In the genomic region with DNA sequence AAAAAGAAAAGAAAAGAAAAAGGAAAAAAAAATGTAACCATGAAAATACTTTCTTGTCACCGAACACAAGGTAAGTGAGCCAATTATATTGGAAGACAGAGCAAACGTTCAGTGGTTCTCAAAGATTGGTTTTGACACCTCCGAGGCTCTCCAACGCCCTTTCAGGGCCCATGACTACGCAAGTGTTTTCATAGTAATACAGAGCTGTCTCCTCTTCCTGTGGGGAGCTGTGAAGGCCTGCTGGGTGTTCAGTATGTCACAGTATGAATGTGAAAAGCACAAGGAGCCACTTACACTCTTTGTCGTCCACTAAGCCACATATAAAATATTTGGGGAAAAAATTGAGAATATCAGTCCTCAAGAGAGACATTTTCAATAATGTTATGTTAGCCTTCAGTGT, we compare ENCODE assay signal across 20 mouse cellular contexts. TPM values are rescaled to one million over a fixed set of nuclear protein-coding genes. Genes with fewer than 3 reads are reported as not detected.
A peak's percentile ranks its signal among the peaks of the same experiment; 100 is the strongest.
DNase-seq lines count a peak whose midpoint lies in the region; ATAC-seq and TF ChIP-seq lines count a peak whose summit lies in the region.
"Had no signal": no experiment of that assay in that cellular context is flagged by ENCODE, and none has a peak within 500 bp of the region (broad histone marks: within the 10 kb centered on the region; RNA-seq: fewer than 3 reads in every experiment).

No protein-coding gene starts in this region.

- no peak for ATAC-seq in forebrain, embryonic 12.5 days (ENCODE audit: low FRiP score)
- ATAC-seq in forebrain, postnatal 0 days, result no peak
- ATAC-seq in lung, embryonic 16.5 days (ENCODE audit: low read depth), result no peak
- ATAC-seq in lung, postnatal 0 days, result no peak
- ATAC-seq in liver, embryonic 12.5 days, result no peak
- ATAC-seq: midbrain, embryonic 16.5 days had no signal

- no peak for DNase-seq in forebrain, postnatal 0 days
- no peak for DNase-seq in lung, postnatal 0 days (ENCODE audit: low spot score)
- DNase-seq in left cerebral cortex, postnatal 10 days (ENCODE audit: extremely low spot score in 1 of 2, low spot score in 2 of 2), result no peak
- no peak for DNase-seq in cerebellum, postnatal 25 days
- DNase-seq in ovary, postnatal 14 days (ENCODE audit: low spot score), result no peak
- DNase-seq: adrenal gland, adult 8-10 months; heart, adult 18-20 months; kidney, adult 18-20 months; kidney, postnatal 14 days; spleen, adult 18-20 months had no signal

- no peaks in the 10 kb centered on the region for H3K9me3 ChIP-seq in forebrain, embryonic 12.5 days
- no peaks in the 10 kb centered on the region for H3K9me3 ChIP-seq in forebrain, postnatal 0 days (ENCODE audit: low read length)
- H3K9me3 ChIP-seq in lung, embryonic 16.5 days (ENCODE audit: control insufficient read depth, low read length), result no peaks in the 10 kb centered on the region
- H3K9me3 ChIP-seq in lung, postnatal 0 days (ENCODE audit: low read length), result no peaks in the 10 kb centered on the region
- H3K9me3 ChIP-seq in liver, embryonic 12.5 days (replicated peaks), result no peaks in the 10 kb centered on the region
- H3K9me3 ChIP-seq: heart, embryonic 15.5 days; neural tube, embryonic 12.5 days had no signal

- H3K4me3 ChIP-seq in forebrain, embryonic 12.5 days (replicated peaks), result no peak overlapping the region
- H3K4me3 ChIP-seq in forebrain, postnatal 0 days (ENCODE audit: low read depth, low read length), result no peak overlapping the region
- no peak overlapping the region for H3K4me3 ChIP-seq in lung, embryonic 16.5 days (ENCODE audit: low read length)
- no peak overlapping the region for H3K4me3 ChIP-seq in lung, postnatal 0 days (ENCODE audit: low read depth, low read length)
- H3K4me3 ChIP-seq in liver, embryonic 12.5 days, result no peak overlapping the region
- H3K4me3 ChIP-seq: neural tube, embryonic 12.5 days had no signal

- intact Hi-C loops in left cerebral cortex, postnatal 10 days (cut with DNase I), result no loop called here

- TF ChIP-seq CTCF in forebrain, postnatal 0 days (IDR thresholded peaks at IDR 0.05; ENCODE audit: low read depth), result no peak
- no peak for TF ChIP-seq CTCF in lung, postnatal 0 days (IDR thresholded peaks at IDR 0.05)

- H3K4me1 ChIP-seq in forebrain, embryonic 12.5 days, result peaks cover 20% of the 10 kb centered on the region
- peaks cover 9% of the 10 kb centered on the region; the same call in 1 of the 2 replicates for H3K4me1 ChIP-seq in forebrain, postnatal 0 days (ENCODE audit: insufficient read depth)
- H3K4me1 ChIP-seq in lung, embryonic 16.5 days (replicated peaks; ENCODE audit: control insufficient read depth, insufficient read depth, low read length), result peaks cover 17% of the 10 kb centered on the region
- H3K4me1 ChIP-seq in lung, postnatal 0 days (ENCODE audit: insufficient read depth, low read depth, low read length), result no peaks in the 10 kb centered on the region; the same call in 1 of the 2 replicates
- peaks cover 48% of the 10 kb centered on the region for H3K4me1 ChIP-seq in liver, embryonic 12.5 days

- no peak for TF ChIP-seq EP300 in lung, postnatal 0 days (IDR thresholded peaks at IDR 0.05)

- H3K4me2 ChIP-seq in forebrain, embryonic 12.5 days, result peak overlapping the region; percentile 72; the same call in 1 of the 2 replicates
- H3K4me2 ChIP-seq in forebrain, postnatal 0 days (ENCODE audit: low read depth), result no peak overlapping the region
- H3K4me2 ChIP-seq in lung, embryonic 16.5 days (ENCODE audit: low read depth, low read length), result 0 out of 2 replicates have a peak overlapping the region, but pooled peaks have one; percentile 11
- no peak overlapping the region for H3K4me2 ChIP-seq in lung, postnatal 0 days (replicated peaks; ENCODE audit: low read depth, low read length)
- H3K4me2 ChIP-seq in liver, embryonic 12.5 days, result peak overlapping the region; percentile 79

- H3K27ac ChIP-seq in forebrain, embryonic 12.5 days, result no peak overlapping the region
- H3K27ac ChIP-seq in forebrain, postnatal 0 days (ENCODE audit: low read depth, low read length), result no peak overlapping the region
- H3K27ac ChIP-seq in lung, embryonic 16.5 days (ENCODE audit: low read length), result no peak overlapping the region
- H3K27ac ChIP-seq in lung, postnatal 0 days (ENCODE audit: low read length), result no peak overlapping the region
- no peak overlapping the region for H3K27ac ChIP-seq in liver, embryonic 12.5 days
- H3K27ac ChIP-seq: heart, embryonic 15.5 days; left cerebral cortex, adult 2 months; neural tube, embryonic 12.5 days had no signal

- no peak overlapping the region for H3K9ac ChIP-seq in forebrain, embryonic 12.5 days
- no peak overlapping the region for H3K9ac ChIP-seq in forebrain, postnatal 0 days
- H3K9ac ChIP-seq in lung, embryonic 16.5 days (ENCODE audit: low read length), result no peak overlapping the region
- no peak overlapping the region for H3K9ac ChIP-seq in lung, postnatal 0 days (replicated peaks; ENCODE audit: low read depth)
- H3K9ac ChIP-seq in liver, embryonic 12.5 days, result no peak overlapping the region

- H3K27me3 ChIP-seq in forebrain, embryonic 12.5 days, result no peaks in the 10 kb centered on the region
- H3K27me3 ChIP-seq in forebrain, postnatal 0 days (ENCODE audit: insufficient read depth, low read length), result no peaks in the 10 kb centered on the region
- H3K27me3 ChIP-seq in lung, embryonic 16.5 days (ENCODE audit: control insufficient read depth, insufficient read depth, low read depth, low read length), result no peaks in the 10 kb centered on the region
- H3K27me3 ChIP-seq in lung, postnatal 0 days (replicated peaks; ENCODE audit: insufficient read depth, low read length), result no peaks in the 10 kb centered on the region
- H3K27me3 ChIP-seq in liver, embryonic 12.5 days (replicated peaks), result no peaks in the 10 kb centered on the region
- H3K27me3 ChIP-seq: heart, embryonic 15.5 days; neural tube, embryonic 12.5 days had no signal

- peaks cover 21% of the 10 kb centered on the region for H3K36me3 ChIP-seq in forebrain, embryonic 12.5 days (replicated peaks)
- H3K36me3 ChIP-seq in forebrain, postnatal 0 days (ENCODE audit: insufficient read depth), result peaks cover 14% of the 10 kb centered on the region
- peaks cover 8% of the 10 kb centered on the region for H3K36me3 ChIP-seq in lung, embryonic 16.5 days (ENCODE audit: control insufficient read depth, insufficient read depth, low read length)
- no peaks in the 10 kb centered on the region for H3K36me3 ChIP-seq in lung, postnatal 0 days (ENCODE audit: insufficient read depth, low read length)
- H3K36me3 ChIP-seq in liver, embryonic 12.5 days, result peaks cover 20% of the 10 kb centered on the region

- 90% methylated on average over 6 of the region's 6 CpGs for WGBS in forebrain, embryonic 12.5 days
- WGBS in forebrain, postnatal 0 days, result 88% methylated on average over 6 of the region's 6 CpGs
- WGBS in lung, embryonic 16.5 days, result 83% methylated on average over 6 of the region's 6 CpGs
- WGBS in lung, postnatal 0 days, result 87% methylated on average over 6 of the region's 6 CpGs
- 75% methylated on average over 6 of the region's 6 CpGs for WGBS in liver, embryonic 12.5 days (ENCODE audit: insufficient replicate concordance)

RNA-seq across cellular contexts. Expression of a gene that starts 1.5 kb away (rescaled TPM):
- polyA plus RNA-seq in forebrain, embryonic 12.5 days (2016; fragmentation: Nextera tagmentation; extraction: Ambion mirVana), result 529 and 541 TPM in 2 replicates
- 211 and 215 TPM in 2 replicates for total RNA-seq in forebrain, postnatal 0 days (2014; rRNA removed)
- polyA plus RNA-seq in forebrain, postnatal 0 days (2015; fragmentation: Nextera tagmentation; extraction: Ambion mirVana), result 351 and 371 TPM in 2 replicates
- polyA plus RNA-seq in lung, embryonic 16.5 days (2015; fragmentation: Nextera tagmentation; extraction: Ambion mirVana), result 354 and 375 TPM in 2 replicates
- 141 and 159 TPM in 2 replicates for polyA plus RNA-seq in lung, postnatal 0 days (2015; fragmentation: Nextera tagmentation; extraction: Ambion mirVana)
- polyA plus RNA-seq in liver, embryonic 12.5 days (2016; fragmentation: Nextera tagmentation; extraction: Ambion mirVana), result 395 and 399 TPM in 2 replicates
- total RNA-seq in left cerebral cortex, postnatal 10 days (2021), result 100 to 1,000 TPM; 206 to 213 TPM

RNA-seq across cellular contexts. Expression of a gene that starts 42.7 kb away (rescaled TPM):
- polyA plus RNA-seq in forebrain, embryonic 12.5 days (2016; fragmentation: Nextera tagmentation; extraction: Ambion mirVana), result 43.8 and 50.4 TPM in 2 replicates
- 51.9 and 66.0 TPM in 2 replicates for total RNA-seq in forebrain, postnatal 0 days (2014; rRNA removed)
- 42.9 and 46.2 TPM in 2 replicates for polyA plus RNA-seq in forebrain, postnatal 0 days (2015; fragmentation: Nextera tagmentation; extraction: Ambion mirVana)
- polyA plus RNA-seq in lung, embryonic 16.5 days (2015; fragmentation: Nextera tagmentation; extraction: Ambion mirVana), result 39.5 and 40.3 TPM in 2 replicates
- 41.0 and 43.5 TPM in 2 replicates for polyA plus RNA-seq in lung, postnatal 0 days (2015; fragmentation: Nextera tagmentation; extraction: Ambion mirVana)
- polyA plus RNA-seq in liver, embryonic 12.5 days (2016; fragmentation: Nextera tagmentation; extraction: Ambion mirVana), result 25.2 and 27.2 TPM in 2 replicates
- 10 to 100 TPM; 48.5 to 53.9 TPM for total RNA-seq in left cerebral cortex, postnatal 10 days (2021)

RNA-seq across cellular contexts. Expression of a gene that starts 56.0 kb away (rescaled TPM):
- polyA plus RNA-seq in forebrain, embryonic 12.5 days (2016; fragmentation: Nextera tagmentation; extraction: Ambion mirVana), result not detected in 2 replicates
- total RNA-seq in forebrain, postnatal 0 days (2014; rRNA removed), result 0.15 TPM in 1 of 2 replicates, not detected in the other
- polyA plus RNA-seq in forebrain, postnatal 0 days (2015; fragmentation: Nextera tagmentation; extraction: Ambion mirVana), result not detected in 2 replicates
- polyA plus RNA-seq in lung, embryonic 16.5 days (2015; fragmentation: Nextera tagmentation; extraction: Ambion mirVana), result 0.70 and 0.82 TPM in 2 replicates
- 0.37 and 0.38 TPM in 2 replicates for polyA plus RNA-seq in lung, postnatal 0 days (2015; fragmentation: Nextera tagmentation; extraction: Ambion mirVana)
- polyA plus RNA-seq in liver, embryonic 12.5 days (2016; fragmentation: Nextera tagmentation; extraction: Ambion mirVana), result not detected in 2 replicates
- total RNA-seq in left cerebral cortex, postnatal 10 days (2021), result 1 to 10 TPM in 1 of 2 experiments, under 1 TPM in 1; 0.69 to 1.1 TPM
- polyA plus RNA-seq: embryonic facial prominence, embryonic 11.5 days; hindbrain, embryonic 11.5 days; macrophage; midbrain, embryonic 16.5 days; neural tube, embryonic 12.5 days had no signal

RNA-seq across cellular contexts. Expression of a gene that starts 56.8 kb away (rescaled TPM):
- 10.0 and 10.8 TPM in 2 replicates for polyA plus RNA-seq in forebrain, embryonic 12.5 days (2016; fragmentation: Nextera tagmentation; extraction: Ambion mirVana)
- total RNA-seq in forebrain, postnatal 0 days (2014; rRNA removed), result 8.2 and 11.0 TPM in 2 replicates
- polyA plus RNA-seq in forebrain, postnatal 0 days (2015; fragmentation: Nextera tagmentation; extraction: Ambion mirVana), result 13.7 and 18.0 TPM in 2 replicates
- 10.7 and 11.6 TPM in 2 replicates for polyA plus RNA-seq in lung, embryonic 16.5 days (2015; fragmentation: Nextera tagmentation; extraction: Ambion mirVana)
- polyA plus RNA-seq in lung, postnatal 0 days (2015; fragmentation: Nextera tagmentation; extraction: Ambion mirVana), result 5.7 and 7.0 TPM in 2 replicates
- polyA plus RNA-seq in liver, embryonic 12.5 days (2016; fragmentation: Nextera tagmentation; extraction: Ambion mirVana), result 6.9 and 7.9 TPM in 2 replicates
- total RNA-seq in left cerebral cortex, postnatal 10 days (2021), result 10 to 100 TPM; 10.9 to 11.9 TPM

Comparison
In these comparisons a context has a peak if more than half of its experiments do, and no peak if none do; other contexts are left out.
1. H3K4me2 ChIP-seq: peak in forebrain, embryonic 12.5 days (single experiment), lung, embryonic 16.5 days (single experiment) and liver, embryonic 12.5 days (single experiment); none in forebrain, postnatal 0 days (single experiment) and lung, postnatal 0 days (single experiment).